In genomic region chr3:36248446-36248845, GRCm38 (mm10) we compare ENCODE assay signal across 32 mouse cellular contexts. TPM values are rescaled to one million over a fixed set of nuclear protein-coding genes. Genes with fewer than 3 reads are reported as not detected.
DNase-seq lines count a peak whose midpoint lies in the region; ATAC-seq and TF ChIP-seq lines count a peak whose summit lies in the region.
"Had no signal": no experiment of that assay in that cellular context is flagged by ENCODE, and none has a peak within 500 bp of the region (broad histone marks: within the 10 kb centered on the region; RNA-seq: fewer than 3 reads in every experiment).

No protein-coding gene starts in this region.

- no peaks in the 10 kb centered on the region for H3K9me3 ChIP-seq in liver, embryonic 13.5 days (replicated peaks)
- no peaks in the 10 kb centered on the region for H3K9me3 ChIP-seq in stomach, postnatal 0 days (ENCODE audit: control insufficient read depth, low read length)
- H3K9me3 ChIP-seq: forebrain, embryonic 10.5 days; forebrain, embryonic 13.5 days; G1E; heart, embryonic 15.5 days had no signal

- H3K4me1 ChIP-seq in liver, embryonic 13.5 days (replicated peaks), result no peaks in the 10 kb centered on the region
- H3K4me1 ChIP-seq in stomach, postnatal 0 days (replicated peaks; ENCODE audit: control insufficient read depth, insufficient read depth), result no peaks in the 10 kb centered on the region
- H3K4me1 ChIP-seq: forebrain, embryonic 10.5 days; forebrain, embryonic 13.5 days; heart, embryonic 12.5 days; heart, embryonic 15.5 days had no signal

- no peak overlapping the region for H3K9ac ChIP-seq in liver, embryonic 13.5 days
- no peak overlapping the region for H3K9ac ChIP-seq in stomach, postnatal 0 days (ENCODE audit: low read length)
- H3K9ac ChIP-seq: forebrain, embryonic 13.5 days; heart, embryonic 12.5 days; heart, embryonic 15.5 days; hindbrain, embryonic 14.5 days had no signal

- DNase-seq in liver, embryonic 13.5 days, result no peak
- DNase-seq in liver (no peak), R1 (ENCODE audit: low read depth, low spot score) (peak; percentile 31)
- no peak for DNase-seq in stomach, postnatal 0 days (ENCODE audit: low spot score)
- DNase-seq in layer of hippocampus, postnatal 36 days, result no peak
- no peak for DNase-seq in heart, postnatal 4 days
- DNase-seq: adrenal gland, adult 8-10 months; adrenal gland, postnatal 25 days; cerebellum, adult 18-20 months; cerebellum, adult 9-10 months; cerebellum, postnatal 14 days; gastrocnemius, adult 2 months; gastrocnemius, postnatal 14 days; heart, adult 11 months; heart, postnatal 10 days; heart, postnatal 36 days had no signal

- 58% methylated on average over 2 of the region's 2 CpGs for WGBS in liver, embryonic 13.5 days (ENCODE audit: insufficient replicate concordance)
- 83% methylated on average over 2 of the region's 2 CpGs for WGBS in stomach, postnatal 0 days

- TF ChIP-seq CTCF in stomach, postnatal 0 days (IDR thresholded peaks at IDR 0.05; ENCODE audit: low read depth), result no peak

- no peak overlapping the region for H3K4me3 ChIP-seq in liver, embryonic 13.5 days (replicated peaks)
- no peak overlapping the region for H3K4me3 ChIP-seq in stomach, postnatal 0 days (ENCODE audit: low read depth, low read length)
- H3K4me3 ChIP-seq: forebrain, embryonic 10.5 days; forebrain, embryonic 13.5 days; gastrocnemius, adult 2 months; heart, embryonic 12.5 days; heart, embryonic 15.5 days had no signal

- H3K27me3 ChIP-seq in liver, embryonic 13.5 days, result no peaks in the 10 kb centered on the region
- no peaks in the 10 kb centered on the region for H3K27me3 ChIP-seq in stomach, postnatal 0 days (ENCODE audit: control insufficient read depth, insufficient read depth, low read length)
- H3K27me3 ChIP-seq: forebrain, embryonic 13.5 days; heart, embryonic 12.5 days; heart, embryonic 15.5 days had no signal

- H3K27ac ChIP-seq in liver, embryonic 13.5 days, result no peak overlapping the region
- no peak overlapping the region for H3K27ac ChIP-seq in stomach, postnatal 0 days (replicated peaks)
- H3K27ac ChIP-seq: forebrain, embryonic 10.5 days; forebrain, embryonic 13.5 days; gastrocnemius, adult 2 months; heart, embryonic 15.5 days; hindbrain, embryonic 14.5 days; hindbrain, postnatal 0 days had no signal

- no peak overlapping the region for H3K4me2 ChIP-seq in liver, embryonic 13.5 days
- H3K4me2 ChIP-seq in stomach, postnatal 0 days (replicated peaks; ENCODE audit: low read depth), result no peak overlapping the region
- H3K4me2 ChIP-seq: forebrain, embryonic 13.5 days; heart, embryonic 12.5 days; heart, embryonic 15.5 days; hindbrain, embryonic 14.5 days had no signal

- peak; percentile 31; the same call in 1 of the 2 replicates for ATAC-seq in liver, embryonic 13.5 days (ENCODE audit: low read depth)
- ATAC-seq in stomach, postnatal 0 days (ENCODE audit: low FRiP score, low TSS enrichment), result peak; percentile 80; the same call in 1 of the 2 replicates
- ATAC-seq: activated CD4-positive, CD25-positive, alpha-beta regulatory T cell, adult 4 months; CD4-positive, CD25-positive, alpha-beta regulatory T cell, adult 4 months; forebrain, embryonic 13.5 days; forebrain, embryonic 16.5 days; hindbrain, postnatal 0 days; inflammation-experienced regulatory T-cells, adult 6 months; Patski had no signal

- H3K36me3 ChIP-seq in liver, embryonic 13.5 days, result no peaks in the 10 kb centered on the region
- H3K36me3 ChIP-seq in stomach, postnatal 0 days (ENCODE audit: control insufficient read depth, insufficient read depth, low read length), result no peaks in the 10 kb centered on the region
- H3K36me3 ChIP-seq: forebrain, embryonic 10.5 days; G1E; heart, embryonic 12.5 days; heart, embryonic 15.5 days had no signal

- no peak for TF ChIP-seq EP300 in stomach, postnatal 0 days (optimal IDR thresholded peaks at IDR 0.05)

RNA-seq across cellular contexts. Expression of gene Qrfpr, which starts 26.3 kb away (rescaled TPM):
- 0.08 TPM in 1 of 2 replicates, not detected in the other for polyA plus RNA-seq in liver, embryonic 13.5 days (2015; fragmentation: Nextera tagmentation; extraction: Ambion mirVana)
- polyA plus RNA-seq in stomach, postnatal 0 days (2015; fragmentation: Nextera tagmentation; extraction: Ambion mirVana), result 0.07 TPM in 1 of 2 replicates, not detected in the other
- total RNA-seq in layer of hippocampus, postnatal 36 days (2021), result 1 to 10 TPM; 1.1 to 1.3 TPM
- total RNA-seq in heart, postnatal 4 days (2021), result not detected
- total RNA-seq: adrenal gland, adult 8-10 months; adrenal gland, postnatal 25 days; gastrocnemius, adult 2 months; gastrocnemius, postnatal 14 days; gastrocnemius, postnatal 4 days; heart, adult 8-10 months; heart, postnatal 10 days; heart, postnatal 36 days had no signal
- polyA plus RNA-seq: activated CD4-positive, CD25-positive, alpha-beta regulatory T cell, adult 4 months; C2C12; CD4-positive, CD25-positive, alpha-beta regulatory T cell, adult 4 months; embryonic facial prominence, embryonic 11.5 days; G1E; heart, embryonic 12.5 days; inflammation-experienced regulatory T-cells, adult 6 months; Patski had no signal
